Mouse (Mus musculus): ENCODE results near the gene Spi1. TPM values are rescaled to one million over a fixed set of nuclear protein-coding genes. Genes with fewer than 3 reads are reported as not detected.

The Spi1 gene
- total RNA-seq, 2 experiments from 2014 or later, result 0.91 to 1.1 TPM

DNA sequence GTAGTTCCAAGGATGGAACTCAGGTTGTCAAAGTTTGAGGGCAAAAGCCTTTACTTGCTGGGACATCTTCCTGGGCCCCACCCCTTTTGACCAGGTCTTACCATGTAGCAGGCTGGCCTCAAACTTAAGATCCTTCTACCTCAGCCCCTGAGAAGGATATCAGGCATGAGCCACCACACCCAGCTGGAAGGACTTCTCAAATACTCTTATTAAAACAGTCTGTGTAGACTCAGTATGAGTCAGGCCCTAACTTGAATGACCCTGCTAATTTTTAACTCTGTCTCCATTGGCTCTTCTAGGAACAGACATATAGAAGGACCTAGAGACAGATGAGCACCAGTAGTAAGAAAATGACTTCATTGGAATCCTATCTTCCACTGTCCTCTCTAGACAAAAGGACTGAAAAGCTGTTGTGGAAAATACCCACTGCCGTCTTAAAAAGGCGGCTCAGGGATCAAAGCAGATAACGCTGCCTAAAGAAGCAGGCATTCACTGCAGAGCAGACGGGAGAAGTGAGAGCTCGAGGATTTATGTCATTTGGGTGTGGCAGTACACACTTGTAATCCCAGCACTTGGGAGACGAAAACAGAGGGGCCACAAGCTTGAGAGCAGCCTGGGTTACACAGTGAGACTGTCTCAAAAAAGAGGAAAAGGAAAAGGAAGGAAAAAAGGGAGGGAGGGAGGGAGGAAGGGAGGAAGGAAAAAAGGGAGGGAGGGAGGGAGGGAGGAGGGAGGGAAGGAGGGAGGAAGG lies 75.0 kb downstream of the Spi1 start:
- intact Hi-C loops (cut with DNase I), result no loop called here

DNA sequence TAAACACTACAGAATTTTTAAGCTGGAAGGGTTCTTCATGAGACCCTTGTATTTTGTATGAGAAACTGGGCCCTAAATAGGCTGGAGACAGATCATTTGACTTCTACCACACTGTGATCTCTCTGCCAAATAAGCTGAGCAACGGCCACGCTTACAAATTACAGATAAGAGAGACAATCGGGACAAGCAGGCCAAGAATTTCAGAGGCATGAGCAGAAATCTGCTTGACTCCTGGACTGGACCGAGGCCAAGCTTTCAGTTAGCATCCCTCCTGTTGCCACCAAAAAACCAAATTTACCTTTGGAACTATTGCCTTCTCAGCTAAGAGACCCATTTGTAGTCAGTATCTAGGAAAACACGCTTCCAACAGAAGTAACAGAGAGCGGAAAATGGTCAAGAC lies 78.4 kb downstream of the Spi1 start:
- intact Hi-C loops (cut with DNase I), result no loop called here

More for the DNA sequence above, 75.0 kb downstream of the Spi1 start:
- no peak for DNase-seq

DNA sequence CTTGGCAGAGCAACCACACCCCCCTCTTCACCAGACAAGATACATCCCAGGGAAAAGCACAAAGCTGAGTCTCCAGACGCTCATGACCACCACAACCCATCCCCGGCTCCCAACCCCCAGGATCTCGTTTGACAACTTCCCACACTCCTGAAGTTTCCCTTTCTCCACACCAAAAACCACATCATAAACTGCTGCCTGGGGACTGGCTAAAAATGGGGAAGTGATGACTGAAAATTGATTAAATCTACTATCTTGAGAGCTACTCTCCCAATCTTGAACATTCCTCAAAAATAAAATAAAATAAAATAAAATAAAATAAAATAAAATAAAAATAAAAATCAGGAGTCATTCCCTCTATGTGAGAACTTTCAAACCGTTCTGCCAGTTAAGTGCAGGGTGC lies 80.8 kb downstream of the Spi1 start:
- no peak for DNase-seq
- intact Hi-C loops (cut with DNase I), result no loop called here

More for the DNA sequence above, 78.4 kb downstream of the Spi1 start:
- DNase-seq, result no peak

DNA sequence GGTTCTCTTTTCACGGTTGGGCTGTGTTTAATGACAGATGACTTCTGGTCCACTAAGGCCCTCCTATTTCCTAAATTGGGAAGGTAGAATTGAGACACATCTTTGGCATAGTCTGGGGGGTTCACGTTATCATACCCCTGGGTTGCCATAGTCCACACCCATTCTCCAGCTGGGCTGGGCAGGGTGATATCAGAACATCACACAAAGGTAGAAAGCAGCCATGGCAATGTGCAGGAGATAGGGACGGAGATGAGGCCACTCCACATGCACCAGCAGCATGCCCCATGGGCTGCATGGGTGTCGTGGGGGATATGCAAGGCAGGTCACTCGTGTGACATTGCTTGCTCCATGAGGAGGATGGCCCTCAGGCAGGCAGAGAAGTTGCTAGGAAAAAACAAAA lies 81.3 kb downstream of the Spi1 start:
- intact Hi-C loops (cut with DNase I), result no loop called here
- no peak for DNase-seq

DNA sequence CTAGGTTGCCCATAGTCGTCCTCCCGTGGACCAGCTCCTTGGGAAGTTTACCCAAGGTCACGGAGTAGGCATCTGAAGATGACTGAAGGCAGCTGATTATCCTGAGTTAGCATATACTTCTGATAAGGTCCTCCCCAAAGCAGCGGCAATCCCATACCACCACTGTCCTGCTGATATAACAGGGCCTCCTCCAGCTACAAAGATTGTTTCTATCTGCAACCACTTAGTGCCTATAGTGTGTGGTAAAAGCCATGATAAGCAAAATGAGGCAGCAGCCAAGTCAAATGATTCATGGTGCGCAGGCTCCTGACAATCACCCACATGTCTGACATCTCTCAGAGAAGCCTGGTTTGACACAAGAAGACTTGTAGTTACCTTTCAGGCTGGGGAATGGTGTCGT lies 82.8 kb downstream of the Spi1 start:
- DNase-seq, result no peak
- intact Hi-C loops (cut with DNase I), result no loop called here

Other genes starting within 250 kb of the Spi1 start
- 100 to 1,000 TPM; 133 to 153 TPM for gene Mtch2, start 235.2 kb upstream of the Spi1 start, total RNA-seq (2021)
- gene C1qtnf4, start 196.5 kb upstream of the Spi1 start, total RNA-seq (2021), result 1 to 10 TPM; 2.7 to 4.1 TPM
- gene Kbtbd4, start 177.7 kb upstream of the Spi1 start, total RNA-seq (2021), result 10 to 100 TPM; 13.6 to 14.2 TPM
- gene Ndufs3, start 177.6 kb upstream of the Spi1 start, total RNA-seq (2021), result 100 to 1,000 TPM; 448 to 474 TPM
- 10 to 100 TPM; 50.0 to 51.4 TPM for gene Celf1, start 142.0 kb upstream of the Spi1 start, total RNA-seq (2021)
- 10 to 100 TPM; 21.7 to 23.9 TPM for gene Rapsn, start 46.8 kb upstream of the Spi1 start, total RNA-seq (2021)
- gene Psmc3, start 28.4 kb upstream of the Spi1 start, total RNA-seq (2021), result 100 to 1,000 TPM; 223 to 229 TPM
- gene Slc39a13, start 12.0 kb upstream of the Spi1 start, total RNA-seq (2021), result 10 to 100 TPM; 21.1 to 21.7 TPM
- gene Mybpc3, start 35.8 kb downstream of the Spi1 start, total RNA-seq (2021), result not detected
- 1 to 10 TPM; 4.1 to 5.0 TPM for gene Madd, start 101.4 kb downstream of the Spi1 start, total RNA-seq (2021)
- 10 to 100 TPM; 17.3 to 19.1 TPM for gene Nr1h3, start 120.4 kb downstream of the Spi1 start, total RNA-seq (2021)
- gene Acp2, start 120.5 kb downstream of the Spi1 start, total RNA-seq (2021), result 10 to 100 TPM; 13.0 to 14.3 TPM
- gene Ddb2, start 154.6 kb downstream of the Spi1 start, total RNA-seq (2021), result 1 to 10 TPM; 2.1 to 2.6 TPM
- 100 to 1,000 TPM; 333 to 372 TPM for gene Pacsin3, start 173.6 kb downstream of the Spi1 start, total RNA-seq (2021)
- 100 to 1,000 TPM; 131 to 132 TPM for gene Arfgap2, start 182.6 kb downstream of the Spi1 start, total RNA-seq (2021)

Data from gastrocnemius, postnatal 36 days (tissue).